Mouse (Mus musculus) neural tube, embryonic 12.5 days (tissue): ENCODE measurements at regions not wholly inside any gene's neighbourhood (a gene's known extent, or its start where the extent isn't known, plus 50 kb on each side); places are given as distances from the start of the nearest gene placed in this dataset.

Source experiments
- ATAC-seq: fragments of 200-750 bp; cut with Nextera tagmentation; 2 replicates; pipeline ENCODE4 v1.8.0; 2017; ENCODE audit warnings: low read depth, mild to moderate bottlenecking, moderate TSS enrichment, moderate library complexity; ENCODE audit not compliant: low FRiP score
- H3K27ac ChIP-seq: fragments of 300-500 bp; sonication (generic); 2 replicates; pipeline ENCODE4 v1.5.1; 2016
- H3K27me3 ChIP-seq: fragments of 300-500 bp; sonication (generic); replicated peaks from 2 replicates; pipeline ENCODE4 v1.6.1; 2016; ENCODE audit warnings: mild to moderate bottlenecking
- H3K36me3 ChIP-seq: fragments of 300-500 bp; sonication (generic); 2 replicates; pipeline ENCODE4 v1.6.1; 2016; ENCODE audit warnings: mild to moderate bottlenecking
- H3K4me1 ChIP-seq: fragments of 300-500 bp; sonication (generic); 2 replicates; pipeline ENCODE4 v1.6.1; 2016
- H3K4me2 ChIP-seq: fragments of 300-500 bp; sonication (generic); replicated peaks from 2 replicates; pipeline ENCODE4 v1.6.1; 2016; ENCODE audit warnings: mild to moderate bottlenecking
- H3K4me3 ChIP-seq: fragments of 300-500 bp; sonication (generic); 2 replicates; pipeline ENCODE4 v1.5.1; 2016
- H3K9ac ChIP-seq: fragments of 300-500 bp; sonication (generic); 2 replicates; pipeline ENCODE4 v1.6.1; 2016; ENCODE audit warnings: mild to moderate bottlenecking
- H3K9me3 ChIP-seq: fragments of 300-500 bp; sonication (generic); 2 replicates; pipeline ENCODE4 v1.6.1; 2016; ENCODE audit warnings: mild to moderate bottlenecking
- WGBS: fragments of 180-500 bp; shearing (Covaris S2); methylation state at CpG from one replicate; pipeline ENCODE4 v1.1.7; 2016; 5-methylcytosine and 5-hydroxymethylcytosine counted together

GRCm38 (mm10) chr4:127819009-127819408 lies 151.7 kb downstream of the CK137956 start:
- Histone ChIP-seq H3K4me1 (no peaks in the 10 kb centered on the region), H3K9ac (no peak overlapping the region), H3K9me3 (no peaks in the 10 kb centered on the region), H3K27ac (no peak overlapping the region), H3K36me3 (no peaks in the 10 kb centered on the region), H3K4me2 (no peak overlapping the region), H3K27me3 (no peaks in the 10 kb centered on the region), H3K4me3 (no peak overlapping the region)
- WGBS, result 77% methylated on average over 5 of the region's 5 CpGs
- no peak for ATAC-seq

GRCm38 (mm10) chr4:127814631-127815030 lies 156.1 kb downstream of the CK137956 start:
- no peaks in the 10 kb centered on the region for H3K27me3 ChIP-seq
- H3K4me3 ChIP-seq, result no peak overlapping the region
- no peak overlapping the region for H3K4me2 ChIP-seq
- no peak for ATAC-seq
- H3K9me3 ChIP-seq, result no peaks in the 10 kb centered on the region
- no peaks in the 10 kb centered on the region for H3K36me3 ChIP-seq
- no peaks in the 10 kb centered on the region for H3K4me1 ChIP-seq
- H3K9ac ChIP-seq, result no peak overlapping the region
- 94% methylated on average over 6 of the region's 6 CpGs for WGBS
- H3K27ac ChIP-seq, result no peak overlapping the region

DNA sequence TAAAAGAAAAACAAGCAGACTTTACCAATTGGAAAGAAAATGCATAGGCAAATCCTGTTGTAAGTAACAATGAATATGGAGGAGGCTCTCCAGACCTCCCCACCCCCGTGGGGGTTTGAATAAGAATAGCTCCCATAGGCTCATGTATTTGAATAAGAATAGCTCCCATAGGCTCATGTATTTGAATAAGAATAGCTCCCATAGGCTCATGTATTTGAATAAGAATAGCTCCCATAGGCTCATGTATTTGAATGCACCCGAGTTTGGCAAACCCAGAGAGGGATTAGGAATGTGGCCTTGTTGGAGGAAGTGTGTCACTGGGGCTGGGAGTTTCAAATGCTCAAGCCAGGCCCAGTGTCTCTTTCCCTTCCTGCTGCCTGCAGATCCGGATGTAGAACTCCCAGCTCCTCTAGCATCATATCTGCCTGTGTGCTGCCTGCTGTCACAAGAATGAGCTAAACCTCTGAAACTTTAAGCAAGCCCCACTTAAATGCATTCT lies 158.7 kb downstream of the CK137956 start:
- ATAC-seq, result no peak

DNA sequence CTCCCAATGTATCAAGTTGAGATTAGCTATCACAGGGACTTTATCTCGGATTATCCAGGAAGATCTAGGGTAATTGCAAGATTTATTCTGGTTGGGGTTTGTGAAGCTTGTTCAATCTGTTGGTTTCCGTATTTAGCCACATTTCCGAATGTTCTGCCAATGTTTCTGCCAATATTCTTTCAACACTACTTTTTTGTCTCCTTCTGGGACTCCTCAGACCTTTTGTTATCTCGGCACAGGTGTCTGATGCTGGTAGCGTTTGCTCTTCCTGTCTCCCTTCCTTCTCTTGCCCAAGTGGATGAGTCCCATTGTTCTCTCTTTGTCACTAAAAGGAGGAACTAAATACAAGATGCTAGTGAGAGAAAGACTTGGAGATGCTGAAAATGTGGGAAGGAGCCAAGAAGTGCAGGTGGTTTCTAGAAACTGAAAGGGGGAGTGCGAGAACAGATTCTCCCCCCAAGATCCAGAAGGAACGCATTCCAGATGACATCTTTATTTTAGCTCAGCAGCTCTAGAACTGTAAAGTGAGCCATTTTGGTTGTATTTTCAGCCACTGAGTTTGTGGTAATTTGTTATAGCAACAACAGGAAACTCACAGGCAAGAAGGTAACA lies 159.7 kb downstream of the CK137956 start:
- no peaks in the 10 kb centered on the region for H3K36me3 ChIP-seq
- H3K9me3 ChIP-seq, result no peaks in the 10 kb centered on the region
- WGBS, result 94% methylated on average over 7 of the region's 7 CpGs
- no peak for ATAC-seq
- no peak overlapping the region for H3K4me2 ChIP-seq
- H3K27me3 ChIP-seq, result no peaks in the 10 kb centered on the region
- no peaks in the 10 kb centered on the region for H3K4me1 ChIP-seq
- no peak overlapping the region for H3K9ac ChIP-seq
- no peak overlapping the region for H3K4me3 ChIP-seq
- H3K27ac ChIP-seq, result no peak overlapping the region

More for the DNA sequence above, 158.7 kb downstream of the CK137956 start:
- Histone ChIP-seq H3K4me1 (no peaks in the 10 kb centered on the region), H3K4me2 (no peak overlapping the region), H3K36me3 (no peaks in the 10 kb centered on the region), H3K4me3 (no peak overlapping the region), H3K27ac (no peak overlapping the region), H3K9me3 (no peaks in the 10 kb centered on the region), H3K27me3 (no peaks in the 10 kb centered on the region), H3K9ac (no peak overlapping the region)
- 63% methylated on average over 3 of the region's 3 CpGs for WGBS

DNA sequence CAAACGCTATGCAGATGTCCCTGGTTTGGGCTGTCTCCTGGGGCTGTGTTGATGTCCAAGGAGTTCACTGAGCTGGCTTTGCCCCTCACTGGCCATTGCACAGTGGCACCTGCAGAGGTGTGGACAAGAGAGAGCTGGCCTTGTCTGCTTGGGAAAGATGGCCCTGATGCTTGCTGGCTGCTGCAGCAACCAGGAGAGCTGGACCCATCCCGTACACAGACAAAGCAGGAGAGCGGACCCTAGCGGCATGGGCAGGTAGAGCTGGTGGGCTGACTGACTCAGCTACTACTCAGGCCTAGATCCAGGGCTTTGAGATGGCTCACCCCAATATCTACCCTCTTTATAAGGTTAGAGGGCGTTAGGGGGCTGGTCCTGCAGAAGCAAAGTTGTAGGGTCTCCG lies 161.7 kb downstream of the CK137956 start:
- ATAC-seq, result no peak
- H3K4me2 ChIP-seq, result no peak overlapping the region
- H3K27ac ChIP-seq, result no peak overlapping the region
- no peak overlapping the region for H3K9ac ChIP-seq
- WGBS, result 74% methylated on average over 6 of the region's 6 CpGs
- H3K4me3 ChIP-seq, result no peak overlapping the region
- no peaks in the 10 kb centered on the region for H3K9me3 ChIP-seq
- no peaks in the 10 kb centered on the region for H3K4me1 ChIP-seq
- H3K27me3 ChIP-seq, result no peaks in the 10 kb centered on the region
- H3K36me3 ChIP-seq, result no peaks in the 10 kb centered on the region

DNA sequence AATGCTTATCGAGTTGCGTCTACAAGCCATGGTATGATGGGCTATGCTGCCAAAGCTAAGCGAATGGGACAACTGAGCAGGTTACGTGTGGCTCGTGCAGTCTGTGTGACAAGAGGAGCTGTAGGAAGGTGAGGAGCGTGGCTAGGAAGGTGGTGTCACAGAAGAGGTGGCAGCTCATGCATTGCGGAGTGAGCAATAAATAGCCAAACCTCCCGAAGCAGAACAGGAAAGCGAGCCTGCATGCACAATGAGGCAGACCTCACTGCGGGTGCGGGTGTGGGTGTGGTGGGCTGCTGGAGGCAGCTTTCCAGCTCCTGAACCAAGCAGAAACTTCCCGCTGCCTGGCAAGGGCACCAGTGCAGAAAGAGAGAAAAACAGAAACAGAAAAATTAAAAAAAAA lies 181.5 kb downstream of the CK137956 start:
- Histone ChIP-seq H3K4me2 (no peak overlapping the region), H3K9me3 (no peaks in the 10 kb centered on the region), H3K27me3 (no peaks in the 10 kb centered on the region), H3K9ac (no peak overlapping the region), H3K27ac (no peak overlapping the region), H3K4me3 (no peak overlapping the region), H3K36me3 (no peaks in the 10 kb centered on the region), H3K4me1 (no peaks in the 10 kb centered on the region)
- ATAC-seq, result no peak
- WGBS, result 80% methylated on average over 12 of the region's 12 CpGs

DNA sequence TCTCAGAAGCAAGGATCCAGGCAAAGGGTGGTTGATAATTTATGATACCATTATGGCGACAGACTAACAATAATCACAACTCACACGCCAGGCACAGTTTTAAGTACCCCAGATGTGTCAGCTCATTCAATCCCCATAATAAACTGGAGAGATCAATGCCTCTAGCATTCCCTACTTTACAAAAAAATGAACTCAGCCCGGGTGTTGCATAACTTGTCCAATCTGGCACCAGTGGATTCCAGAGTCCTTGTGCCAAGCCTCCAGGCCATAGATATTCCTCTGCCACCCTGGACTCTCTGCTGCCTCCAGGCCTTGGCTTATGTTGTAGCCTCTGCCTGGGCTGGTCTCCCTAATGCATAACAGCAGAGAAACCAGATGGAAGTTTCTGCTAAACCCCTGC lies 185.0 kb downstream of the CK137956 start:
- H3K27ac ChIP-seq, result no peak overlapping the region
- no peak overlapping the region for H3K4me3 ChIP-seq
- no peaks in the 10 kb centered on the region for H3K9me3 ChIP-seq
- 57% methylated on average over 3 of the region's 3 CpGs for WGBS
- ATAC-seq, result no peak
- H3K9ac ChIP-seq, result no peak overlapping the region
- no peaks in the 10 kb centered on the region for H3K36me3 ChIP-seq
- H3K4me1 ChIP-seq, result peaks cover 7% of the 10 kb centered on the region; the same call in 1 of the 2 replicates
- H3K27me3 ChIP-seq, result no peaks in the 10 kb centered on the region
- H3K4me2 ChIP-seq, result no peak overlapping the region

DNA sequence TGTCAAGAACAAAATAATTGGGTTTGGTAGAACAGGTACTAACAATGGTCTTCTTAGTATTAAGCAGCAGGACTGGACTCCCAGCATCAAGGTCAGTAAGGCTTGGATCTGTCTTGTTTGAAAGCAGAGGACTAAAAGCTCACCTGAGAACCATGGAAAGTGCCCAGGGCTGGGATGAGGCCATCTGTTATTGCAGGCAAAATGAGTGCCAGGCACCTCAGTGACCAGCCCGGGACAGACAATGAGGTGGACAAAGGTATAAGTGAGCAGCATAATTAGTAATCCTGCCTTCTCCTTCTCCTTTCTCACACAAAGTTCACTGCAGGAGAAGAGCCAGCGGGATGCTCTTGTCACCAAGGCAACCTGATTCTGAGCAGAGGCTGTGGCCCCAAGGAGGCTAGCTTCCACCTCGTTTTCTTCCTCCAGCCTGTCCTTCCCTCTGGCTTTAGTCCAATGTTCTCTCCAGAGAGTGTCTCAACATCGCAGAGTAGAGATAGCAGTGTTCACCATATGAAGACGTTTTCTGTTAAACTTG lies 198.7 kb downstream of the CK137956 start:
- Histone ChIP-seq H3K4me3 (no peak overlapping the region), H3K36me3 (no peaks in the 10 kb centered on the region), H3K27ac (no peak overlapping the region), H3K4me2 (no peak overlapping the region), H3K9ac (no peak overlapping the region), H3K9me3 (no peaks in the 10 kb centered on the region), H3K4me1 (no peaks in the 10 kb centered on the region), H3K27me3 (no peaks in the 10 kb centered on the region)
- 45% methylated on average over 5 of the region's 5 CpGs for WGBS
- ATAC-seq, result no peak

DNA sequence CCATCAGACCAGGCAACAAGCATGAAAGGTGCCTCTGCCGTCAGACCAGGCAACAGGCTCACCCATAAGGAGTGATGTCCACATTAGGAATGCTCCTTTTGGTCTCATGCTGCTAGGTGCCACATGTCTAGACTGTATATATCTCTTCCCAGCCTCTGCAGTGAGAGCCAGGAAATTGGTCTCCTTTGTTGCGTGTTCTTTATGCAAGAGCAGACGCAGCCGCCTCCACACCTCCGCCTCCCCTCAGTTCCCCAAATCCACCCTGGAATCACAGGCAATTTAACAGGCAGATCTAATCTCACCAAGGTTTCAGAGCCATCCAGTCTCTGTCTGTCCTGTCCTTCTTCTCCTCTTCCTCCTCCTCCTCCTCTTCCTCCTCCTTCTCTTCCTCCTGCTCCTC lies 207.0 kb downstream of the CK137956 start:
- 86% methylated on average over 5 of the region's 5 CpGs for WGBS
- no peaks in the 10 kb centered on the region for H3K9me3 ChIP-seq
- no peaks in the 10 kb centered on the region for H3K36me3 ChIP-seq
- no peak overlapping the region for H3K9ac ChIP-seq
- H3K27ac ChIP-seq, result no peak overlapping the region
- H3K4me1 ChIP-seq, result no peaks in the 10 kb centered on the region
- ATAC-seq, result no peak
- H3K4me3 ChIP-seq, result no peak overlapping the region
- no peak overlapping the region for H3K4me2 ChIP-seq
- no peaks in the 10 kb centered on the region for H3K27me3 ChIP-seq

DNA sequence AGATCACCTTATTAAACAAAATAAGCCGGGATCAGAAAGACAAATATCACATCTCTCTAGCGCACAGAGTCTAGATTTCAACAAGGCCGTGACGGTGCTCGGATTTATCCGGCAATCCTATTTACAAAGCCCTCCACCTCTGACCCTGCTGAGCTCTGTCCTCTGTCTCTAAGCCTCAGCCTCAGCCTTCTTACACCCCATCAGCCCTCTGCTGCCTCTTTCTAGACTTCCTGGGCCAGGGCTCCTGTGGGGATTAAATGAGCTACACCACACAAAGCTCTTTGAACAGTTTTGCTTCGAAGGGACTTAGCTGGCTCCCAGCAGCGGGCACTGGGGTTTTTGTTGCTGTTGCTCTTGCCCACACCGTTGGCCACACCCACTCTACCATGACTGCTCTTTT lies 211.8 kb downstream of the CK137956 start:
- Histone ChIP-seq H3K4me3 (no peak overlapping the region), H3K4me2 (no peak overlapping the region), H3K9me3 (no peaks in the 10 kb centered on the region), H3K9ac (no peak overlapping the region), H3K4me1 (no peaks in the 10 kb centered on the region), H3K36me3 (no peaks in the 10 kb centered on the region), H3K27ac (no peak overlapping the region), H3K27me3 (no peaks in the 10 kb centered on the region)
- WGBS, result 89% methylated on average over 9 of the region's 9 CpGs
- no peak for ATAC-seq

GRCm38 (mm10) chr4:127756238-127756637 lies 214.5 kb downstream of the CK137956 start:
- Histone ChIP-seq H3K36me3 (no peaks in the 10 kb centered on the region), H3K4me3 (no peak overlapping the region), H3K27ac (no peak overlapping the region), H3K27me3 (no peaks in the 10 kb centered on the region), H3K9me3 (no peaks in the 10 kb centered on the region), H3K4me1 (no peaks in the 10 kb centered on the region), H3K4me2 (no peak overlapping the region), H3K9ac (no peak overlapping the region)
- WGBS, result 87% methylated on average over 6 of the region's 6 CpGs
- no peak for ATAC-seq

- Histone ChIP-seq H3K36me3 (no peaks in the 10 kb centered on the region), H3K27ac (no peak overlapping the region), H3K4me2 (no peak overlapping the region), H3K9ac (no peak overlapping the region), H3K4me3 (no peak overlapping the region), H3K27me3 (no peaks in the 10 kb centered on the region), H3K9me3 (no peaks in the 10 kb centered on the region), H3K4me1 (no peaks in the 10 kb centered on the region)
- 83% methylated on average over 3 of the region's 3 CpGs for WGBS
- no peak for ATAC-seq
These were observed 220.0 kb downstream of the CK137956 start for GRCm38 (mm10) chr4:127750781-127751180.

DNA sequence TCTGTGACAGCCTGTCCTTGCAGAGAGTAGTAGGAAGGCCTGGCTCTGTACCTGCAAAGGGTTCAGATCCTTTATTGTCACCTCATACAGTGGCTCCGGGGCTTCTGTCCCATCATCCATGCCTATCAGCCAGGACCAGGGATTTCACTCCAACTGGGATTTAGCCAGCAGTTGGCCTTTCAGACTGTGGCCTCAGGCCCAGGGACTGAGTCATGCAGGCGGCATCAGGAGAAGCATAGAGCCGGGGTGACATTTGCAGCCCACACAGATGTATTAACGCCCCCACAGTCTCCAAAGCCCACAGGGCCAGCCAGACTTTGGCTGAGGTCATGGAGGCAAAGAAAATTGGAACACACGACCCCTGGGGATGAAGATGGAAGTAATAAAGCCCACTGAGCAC lies 222.9 kb downstream of the CK137956 start:
- 81% methylated on average over 5 of the region's 5 CpGs for WGBS
- ATAC-seq, result no peak
- Histone ChIP-seq H3K36me3 (no peaks in the 10 kb centered on the region), H3K4me2 (no peak overlapping the region), H3K27ac (no peak overlapping the region), H3K4me3 (no peak overlapping the region), H3K9me3 (peaks cover 7% of the 10 kb centered on the region; the same call in 1 of the 2 replicates), H3K4me1 (no peaks in the 10 kb centered on the region), H3K27me3 (no peaks in the 10 kb centered on the region), H3K9ac (no peak overlapping the region)
